Mouse (Mus musculus): Measurements from ENCODE around the gene Cep162. TPM values are rescaled to one million over a fixed set of nuclear protein-coding genes. Genes with fewer than 3 reads are reported as not detected.

Gene Cep162
- total RNA-seq, 2 experiments from 2014 or later, result 8.3 to 8.6 TPM

GRCm38 (mm10) chr9:87167001-87167830, 88.1 kb downstream of the Cep162 start:
- DNase-seq (ENCODE audit: low spot score in 2 of 2), result peak in 1 of 2 experiments; percentile 30

GRCm38 (mm10) chr9:87162559-87162958, 92.8 kb downstream of the Cep162 start:
- DNase-seq (ENCODE audit: low spot score in 2 of 2), result no peak

GRCm38 (mm10) chr9:87152641-87153325, 102.6 kb downstream of the Cep162 start:
- no peak for DNase-seq (ENCODE audit: low spot score in 2 of 2)

- DNase-seq (ENCODE audit: low spot score in 2 of 2), result no peak
Measured at GRCm38 (mm10) chr9:87147927-87148326, 107.4 kb downstream of the Cep162 start.

- no peak for DNase-seq (ENCODE audit: low spot score in 2 of 2)
Measured at GRCm38 (mm10) chr9:87146400-87146799, 108.9 kb downstream of the Cep162 start.

- no peak for DNase-seq (ENCODE audit: low spot score in 2 of 2)
Measured at GRCm38 (mm10) chr9:87145671-87146070, 109.7 kb downstream of the Cep162 start.

GRCm38 (mm10) chr9:87145180-87145579, 110.2 kb downstream of the Cep162 start:
- no peak for DNase-seq (ENCODE audit: low spot score in 2 of 2)

GRCm38 (mm10) chr9:87144532-87144931, 110.8 kb downstream of the Cep162 start:
- DNase-seq (ENCODE audit: low spot score in 2 of 2), result peak; percentile 12 to 23

GRCm38 (mm10) chr9:87144106-87144505, 111.2 kb downstream of the Cep162 start, which contains the start of gene Mrap2:
Gene Mrap2 (plus strand): TSS chr9:87144306.
- DNase-seq (ENCODE audit: low spot score in 2 of 2), result peak; percentile 72 to 80

GRCm38 (mm10) chr9:87143076-87143475, 112.3 kb downstream of the Cep162 start:
- DNase-seq (ENCODE audit: low spot score in 2 of 2), result no peak

Other genes starting within 250 kb of the Cep162 start
- gene Ripply2, start 240.0 kb downstream of the Cep162 start, total RNA-seq (2021), result 1 to 10 TPM; 7.2 to 9.5 TPM
- gene Cyb5r4, start 233.5 kb downstream of the Cep162 start, total RNA-seq (2021), result 10 to 100 TPM; 36.1 to 37.9 TPM
- gene Mrap2, start 111.2 kb downstream of the Cep162 start, total RNA-seq (2021), result 1 to 10 TPM; 5.5 to 6.4 TPM

Data from left cerebral cortex, adult 18-20 months (tissue).